Comparison of ENCODE assay signal across 29 mouse cellular contexts in genomic region chr9:71030203-71030921, GRCm38 (mm10).
DNase-seq lines count a peak whose midpoint lies in the region; ATAC-seq and TF ChIP-seq lines count a peak whose summit lies in the region.
"Had no signal": no experiment of that assay in that cellular context is flagged by ENCODE, and none has a peak within 500 bp of the region (broad histone marks: within the 10 kb centered on the region; RNA-seq: fewer than 3 reads in every experiment).

No protein-coding gene starts in this region.

- no peak overlapping the region for H3K4me2 ChIP-seq in liver, embryonic 12.5 days
- H3K4me2 ChIP-seq in kidney, embryonic 16.5 days (replicated peaks; ENCODE audit: low read depth, low read length), result no peak overlapping the region
- H3K4me2 ChIP-seq in neural tube, embryonic 13.5 days, result no peak overlapping the region
- H3K4me2 ChIP-seq: embryonic facial prominence, embryonic 15.5 days; forebrain, embryonic 13.5 days; heart, embryonic 12.5 days; hindbrain, embryonic 14.5 days; limb, embryonic 12.5 days; liver, embryonic 13.5 days; midbrain, embryonic 13.5 days; stomach, embryonic 15.5 days had no signal

- H3K27ac ChIP-seq in liver, adult 2 months (replicated peaks; ENCODE audit: insufficient read depth, low read depth, low read length), result no peak overlapping the region
- H3K27ac ChIP-seq in liver, embryonic 12.5 days, result no peak overlapping the region
- H3K27ac ChIP-seq in kidney, embryonic 16.5 days (ENCODE audit: low read length), result peak overlapping the region; percentile 72; the same call in 1 of the 2 replicates
- H3K27ac ChIP-seq in neural tube, embryonic 13.5 days (replicated peaks), result 0 out of 2 replicates have a peak overlapping the region, but pooled peaks have one; percentile 23
- H3K27ac ChIP-seq: embryonic facial prominence, embryonic 10.5 days; embryonic facial prominence, embryonic 15.5 days; forebrain, embryonic 13.5 days; hindbrain, embryonic 14.5 days; limb, embryonic 12.5 days; liver, embryonic 13.5 days; midbrain, embryonic 13.5 days; stomach, embryonic 15.5 days had no signal

- H3K27me3 ChIP-seq in liver, adult 2 months (ENCODE audit: control insufficient read depth, insufficient read depth, low read length), result no peaks in the 10 kb centered on the region
- H3K27me3 ChIP-seq in liver, embryonic 12.5 days (replicated peaks), result 0 out of 2 replicates have a peak, but pooled peaks cover 4% of the 10 kb centered on the region
- H3K27me3 ChIP-seq in kidney, embryonic 16.5 days (ENCODE audit: insufficient read depth, low read length), result no peaks in the 10 kb centered on the region
- H3K27me3 ChIP-seq in neural tube, embryonic 13.5 days, result no peaks in the 10 kb centered on the region
- H3K27me3 ChIP-seq: embryonic facial prominence, embryonic 15.5 days; forebrain, embryonic 13.5 days; heart, embryonic 12.5 days; limb, embryonic 12.5 days; liver, embryonic 13.5 days; midbrain, embryonic 13.5 days; Patski; stomach, embryonic 15.5 days had no signal

- no peak overlapping the region for H3K4me3 ChIP-seq in liver, adult 2 months (ENCODE audit: insufficient read depth, low read depth, low read length)
- no peak overlapping the region for H3K4me3 ChIP-seq in liver, embryonic 12.5 days
- H3K4me3 ChIP-seq in kidney, embryonic 16.5 days (ENCODE audit: low read length), result no peak overlapping the region
- H3K4me3 ChIP-seq in neural tube, embryonic 13.5 days, result no peak overlapping the region
- H3K4me3 ChIP-seq: embryonic facial prominence, embryonic 10.5 days; embryonic facial prominence, embryonic 15.5 days; forebrain, embryonic 13.5 days; heart, embryonic 12.5 days; limb, embryonic 12.5 days; liver, embryonic 13.5 days; megakaryocyte, embryonic 14.5 days; midbrain, embryonic 13.5 days; stomach, embryonic 15.5 days had no signal

- no peak for TF ChIP-seq CTCF in liver, adult 2 months (IDR thresholded peaks at IDR 0.05; ENCODE audit: low read depth, low read length)

- no peak overlapping the region for H3K9ac ChIP-seq in liver, adult 2 months (ENCODE audit: low read depth, low read length)
- no peak overlapping the region for H3K9ac ChIP-seq in liver, embryonic 12.5 days
- no peak overlapping the region for H3K9ac ChIP-seq in kidney, embryonic 16.5 days (replicated peaks; ENCODE audit: low read length)
- no peak overlapping the region for H3K9ac ChIP-seq in neural tube, embryonic 13.5 days
- H3K9ac ChIP-seq: embryonic facial prominence, embryonic 15.5 days; forebrain, embryonic 13.5 days; heart, embryonic 12.5 days; hindbrain, embryonic 14.5 days; limb, embryonic 12.5 days; liver, embryonic 13.5 days; midbrain, embryonic 13.5 days; stomach, embryonic 15.5 days had no signal

- no peaks in the 10 kb centered on the region for H3K36me3 ChIP-seq in liver, adult 2 months (ENCODE audit: control insufficient read depth, insufficient read depth, low read length)
- H3K36me3 ChIP-seq in liver, embryonic 12.5 days, result no peaks in the 10 kb centered on the region
- H3K36me3 ChIP-seq in kidney, embryonic 16.5 days (ENCODE audit: insufficient read depth, low read length), result no peaks in the 10 kb centered on the region
- H3K36me3 ChIP-seq in neural tube, embryonic 13.5 days, result no peaks in the 10 kb centered on the region
- H3K36me3 ChIP-seq: embryonic facial prominence, embryonic 10.5 days; embryonic facial prominence, embryonic 15.5 days; heart, embryonic 12.5 days; limb, embryonic 12.5 days; liver, embryonic 13.5 days; midbrain, embryonic 13.5 days; stomach, embryonic 15.5 days had no signal

- no peak for TF ChIP-seq POLR2A in liver, adult 2 months (IDR thresholded peaks at IDR 0.05; ENCODE audit: extremely low read depth, insufficient read depth, low read length)

- H3K4me1 ChIP-seq in liver, adult 2 months (ENCODE audit: control insufficient read depth, insufficient read depth, low read length), result peaks cover 12% of the 10 kb centered on the region
- H3K4me1 ChIP-seq in liver, embryonic 12.5 days, result no peaks in the 10 kb centered on the region
- H3K4me1 ChIP-seq in kidney, embryonic 16.5 days (ENCODE audit: insufficient read depth, low read length), result no peaks in the 10 kb centered on the region
- 0 out of 2 replicates have a peak, but pooled peaks cover 1% of the 10 kb centered on the region for H3K4me1 ChIP-seq in neural tube, embryonic 13.5 days (replicated peaks)
- H3K4me1 ChIP-seq: embryonic facial prominence, embryonic 10.5 days; embryonic facial prominence, embryonic 15.5 days; forebrain, embryonic 13.5 days; heart, embryonic 12.5 days; limb, embryonic 12.5 days; liver, embryonic 13.5 days; midbrain, embryonic 13.5 days; stomach, embryonic 15.5 days had no signal

- H3K9me3 ChIP-seq in liver, embryonic 12.5 days (replicated peaks), result no peaks in the 10 kb centered on the region
- no peaks in the 10 kb centered on the region for H3K9me3 ChIP-seq in kidney, embryonic 16.5 days (ENCODE audit: low read length)
- no peaks in the 10 kb centered on the region for H3K9me3 ChIP-seq in neural tube, embryonic 13.5 days
- H3K9me3 ChIP-seq: embryonic facial prominence, embryonic 10.5 days; embryonic facial prominence, embryonic 15.5 days; forebrain, embryonic 13.5 days; heart, embryonic 12.5 days; limb, embryonic 12.5 days; liver, embryonic 13.5 days; midbrain, embryonic 13.5 days; stomach, embryonic 15.5 days had no signal

- DNase-seq in liver, adult 2 months (ENCODE audit: extremely low read depth, low read depth, low spot score), result peak; percentile 66
- DNase-seq in kidney, adult 18-20 months, result peak; percentile 23
- no peak for DNase-seq in urinary bladder, adult 18-20 months (ENCODE audit: low spot score in 2 of 2)
- no peak for DNase-seq in spleen, adult 12 weeks (ENCODE audit: low spot score)
- no peak for DNase-seq in spleen, adult 18-20 months
- DNase-seq: adrenal gland, postnatal 10 days; cerebellum, adult 8-10 months; cerebellum, postnatal 25 days; gastrocnemius, postnatal 25 days; heart, adult 18-20 months; heart, postnatal 4 days; liver, embryonic 13.5 days; lung, adult 18-20 months; lung, postnatal 4 days; thymus, postnatal 25 days had no signal

- no peaks in the 10 kb centered on the region for H3K79me2 ChIP-seq in liver, adult 2 months (ENCODE audit: control insufficient read depth, insufficient read depth, low read length)

- 53% methylated on average over 3 of the region's 3 CpGs for WGBS in liver, adult 2 months
- WGBS in liver, embryonic 12.5 days (ENCODE audit: insufficient replicate concordance), result 66% methylated on average over 3 of the region's 3 CpGs
- 60% methylated on average over 3 of the region's 3 CpGs for WGBS in kidney, embryonic 16.5 days
- 65% methylated on average over 3 of the region's 3 CpGs for WGBS in neural tube, embryonic 13.5 days

- ATAC-seq in liver, embryonic 12.5 days, result no peak
- ATAC-seq in kidney, embryonic 16.5 days (ENCODE audit: low FRiP score, low TSS enrichment), result 0 out of 2 replicates have a peak, but pooled peaks have one; percentile 31
- ATAC-seq in neural tube, embryonic 13.5 days (ENCODE audit: low read depth), result no peak; the same call in 1 of the 2 replicates
- ATAC-seq: forebrain, embryonic 13.5 days; lung, postnatal 0 days; midbrain, embryonic 13.5 days; Patski had no signal

Comparison
In these comparisons a context has a peak if more than half of its experiments do, and no peak if none do; other contexts are left out.
1. DNase-seq: peak in liver, adult 2 months (single experiment) and kidney, adult 18-20 months (single experiment); none in urinary bladder, adult 18-20 months (0 of 2), spleen, adult 12 weeks (single experiment) and spleen, adult 18-20 months (0 of 2).
2. H3K27ac ChIP-seq: peak in kidney, embryonic 16.5 days (single experiment) and neural tube, embryonic 13.5 days (single experiment); none in liver, adult 2 months (single experiment) and liver, embryonic 12.5 days (single experiment).